Mouse (Mus musculus): ENCODE measurements around the gene 4933405O20Rik. TPM values are rescaled to one million over a fixed set of nuclear protein-coding genes. Genes with fewer than 3 reads are reported as not detected.

The 4933405O20Rik gene
- not detected for polyA plus RNA-seq (2021)

DNA sequence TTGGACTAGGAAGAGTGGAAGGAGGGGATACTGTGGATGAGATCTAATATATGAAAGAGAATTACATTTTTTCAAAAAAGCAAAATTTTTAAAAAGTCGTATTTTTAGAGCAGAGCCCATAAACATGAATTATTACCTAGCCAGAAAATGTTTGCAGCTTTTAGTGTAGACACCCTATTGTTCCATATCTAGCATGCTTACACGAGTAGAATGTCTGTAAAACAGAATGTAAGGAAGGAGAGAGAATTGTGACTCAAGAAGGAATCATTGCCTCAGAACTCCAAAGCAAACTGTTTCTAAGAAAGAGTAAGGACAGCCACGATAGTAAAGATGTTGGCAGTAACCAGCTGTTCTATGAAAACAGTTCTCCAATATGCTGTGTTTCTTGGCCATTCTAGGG lies at the start of gene 4933405O20Rik:
Gene 4933405O20Rik, plus strand, starts transcription at position 301 of the 400 bp plus-strand sequence.
- in situ Hi-C loops (cut with MboI; ENCODE audit: low pct_unique_long_range_greater_than_20kb) = no loop called here
- no peak for ATAC-seq
- no peak for DNase-seq (ENCODE audit: low read depth, low spot score)
- no peaks in the 10 kb centered on the region for H3K27me3 ChIP-seq
- ChIA-PET POLR2A (no interaction called here), CTCF (no interaction called here)
- no peak for TF ChIP-seq CTCF (IDR thresholded peaks at IDR 0.05)

DNA sequence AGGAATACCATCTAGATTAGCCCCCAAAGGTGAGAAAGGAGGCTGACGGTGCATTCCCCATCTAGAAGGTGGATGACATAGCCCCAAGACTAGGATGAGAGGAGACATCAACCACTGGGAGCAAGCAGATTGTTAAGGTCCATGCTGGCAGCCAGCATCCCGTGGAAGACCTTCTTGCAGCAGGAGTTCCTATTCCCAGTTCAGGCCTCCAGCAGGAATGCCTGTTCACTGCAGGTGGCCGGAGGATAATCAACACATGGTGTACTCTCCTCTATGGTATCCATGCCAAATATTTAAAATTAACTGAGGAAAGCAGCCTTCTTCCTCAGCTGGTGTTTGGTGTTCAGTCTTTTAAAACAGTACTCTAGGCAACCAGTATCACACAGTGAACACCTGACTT lies 49.4 kb upstream of the 4933405O20Rik start:
- POLR2A ChIA-PET = interaction anchor here (0.6 kb wide), 1 partner anchor 934 kb away, joined by 3 read pairs; no protein-coding TSS in a partner anchor
- TF ChIP-seq CTCF (IDR thresholded peaks at IDR 0.05) = no peak
- in situ Hi-C loops (cut with MboI; ENCODE audit: low pct_unique_long_range_greater_than_20kb) = no loop called here
- no peak for DNase-seq (ENCODE audit: low read depth, low spot score)
- no peaks in the 10 kb centered on the region for H3K27me3 ChIP-seq
- ATAC-seq = no peak
- CTCF ChIA-PET = no interaction called here

- no peaks in the 10 kb centered on the region for H3K27me3 ChIP-seq
- in situ Hi-C loops (cut with MboI; ENCODE audit: low pct_unique_long_range_greater_than_20kb) = no loop called here
- DNase-seq (ENCODE audit: low read depth, low spot score) = no peak
- TF ChIP-seq CTCF (IDR thresholded peaks at IDR 0.05) = no peak
- ChIA-PET POLR2A (no interaction called here), CTCF (no interaction called here)
- no peak for ATAC-seq
These were observed 47.6 kb upstream of the 4933405O20Rik start for GRCm38 (mm10) chr7:50551426-50551825.

DNA sequence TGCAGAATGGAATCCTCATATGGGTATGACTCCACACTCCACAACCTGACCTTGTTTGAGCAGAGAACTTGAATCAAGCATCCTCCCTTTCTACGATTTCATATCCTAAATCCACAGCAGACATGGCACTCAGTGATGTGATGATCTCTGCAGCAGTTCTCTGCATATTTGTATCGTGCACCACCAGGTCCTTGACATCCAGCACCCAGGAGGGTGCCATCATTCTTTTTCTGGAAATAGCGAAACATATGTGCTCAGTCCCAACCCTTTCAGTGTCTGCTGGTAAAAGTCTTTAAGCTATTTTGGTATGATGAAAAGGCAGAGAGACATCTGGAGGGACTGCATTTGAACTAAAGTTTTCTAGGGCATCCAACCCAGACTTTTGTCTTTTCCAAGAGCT lies 36.3 kb upstream of the 4933405O20Rik start:
- ATAC-seq = no peak
- DNase-seq (ENCODE audit: low read depth, low spot score) = no peak
- peaks cover 3% of the 10 kb centered on the region for H3K27me3 ChIP-seq
- no peak for TF ChIP-seq CTCF (IDR thresholded peaks at IDR 0.05)
- in situ Hi-C loops (cut with MboI; ENCODE audit: low pct_unique_long_range_greater_than_20kb) = no loop called here
- CTCF ChIA-PET = no interaction called here
- POLR2A ChIA-PET = no interaction called here

- TF ChIP-seq CTCF (IDR thresholded peaks at IDR 0.05) = no peak
- ATAC-seq (no peak), DNase-seq (ENCODE audit: low read depth, low spot score) (no peak)
- peaks cover 3% of the 10 kb centered on the region for H3K27me3 ChIP-seq
- ChIA-PET CTCF (interaction anchor here (1.6 kb wide), 1 partner anchor 620 kb away, joined by 3 read pairs; no protein-coding TSS in a partner anchor), POLR2A (no interaction called here)
- in situ Hi-C loops (cut with MboI; ENCODE audit: low pct_unique_long_range_greater_than_20kb) = no loop called here
These were observed 25.1 kb upstream of the 4933405O20Rik start for GRCm38 (mm10) chr7:50573841-50574240.

DNA sequence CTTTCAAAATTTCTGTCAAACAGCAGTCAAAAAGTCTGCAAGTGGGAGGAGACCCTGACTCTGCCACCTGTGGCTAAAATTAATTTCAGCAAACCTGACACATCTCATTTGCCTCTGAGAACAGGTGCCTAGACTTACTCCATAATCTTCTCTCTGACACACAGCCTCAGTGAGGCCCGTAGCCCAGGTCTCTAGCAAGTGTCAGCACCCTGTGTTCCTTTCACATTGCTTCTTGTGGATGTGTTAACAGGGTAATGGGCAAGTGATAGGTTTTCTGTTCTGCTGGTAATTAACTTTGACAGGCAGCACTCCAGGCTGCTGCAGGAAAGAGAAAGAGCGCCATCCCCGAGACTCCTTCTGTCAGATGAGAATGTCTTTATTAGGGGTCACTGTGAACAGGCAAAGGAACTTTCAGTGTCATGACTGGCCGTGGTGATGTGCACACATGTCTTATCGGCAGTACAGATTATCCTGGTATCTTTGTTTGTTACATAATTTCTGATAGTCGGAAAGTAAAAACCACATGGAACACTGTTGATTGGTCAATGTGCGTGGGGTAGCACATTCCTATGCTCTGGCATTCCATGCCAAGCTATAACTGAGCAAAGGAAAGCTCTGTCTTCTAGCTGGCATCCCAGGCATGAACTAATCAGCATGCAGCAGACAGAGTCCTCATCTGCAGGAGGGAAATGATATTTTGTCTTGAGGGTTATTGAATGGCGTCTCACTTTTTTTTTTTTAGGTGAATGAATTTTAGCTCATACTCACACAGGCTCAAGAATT lies 10.2 kb upstream of the 4933405O20Rik start:
- POLR2A ChIA-PET = no interaction called here
- H3K27me3 ChIP-seq = no peaks in the 10 kb centered on the region
- TF ChIP-seq CTCF (IDR thresholded peaks at IDR 0.05) = no peak
- DNase-seq (ENCODE audit: low read depth, low spot score) (no peak), ATAC-seq (no peak)
- CTCF ChIA-PET = no interaction called here
- in situ Hi-C loops (cut with MboI; ENCODE audit: low pct_unique_long_range_greater_than_20kb) = no loop called here

GRCm38 (mm10) chr7:50614101-50614500 lies 15.1 kb downstream of the 4933405O20Rik start:
- no peak for TF ChIP-seq CTCF (IDR thresholded peaks at IDR 0.05)

GRCm38 (mm10) chr7:50629186-50629585 lies 30.2 kb downstream of the 4933405O20Rik start:
- POLR2A ChIA-PET = no interaction called here
- CTCF ChIA-PET = no interaction called here
- DNase-seq (ENCODE audit: low read depth, low spot score) = no peak
- in situ Hi-C loops (cut with MboI; ENCODE audit: low pct_unique_long_range_greater_than_20kb) = no loop called here
- no peak for ATAC-seq
- peaks cover 9% of the 10 kb centered on the region for H3K27me3 ChIP-seq
- no peak for TF ChIP-seq CTCF (IDR thresholded peaks at IDR 0.05)

More at GRCm38 (mm10) chr7:50614101-50614500, 15.1 kb downstream of the 4933405O20Rik start:
- DNase-seq (ENCODE audit: low read depth, low spot score) = no peak
- in situ Hi-C loops (cut with MboI; ENCODE audit: low pct_unique_long_range_greater_than_20kb) = no loop called here
- no peaks in the 10 kb centered on the region for H3K27me3 ChIP-seq
- ChIA-PET CTCF (no interaction called here), POLR2A (no interaction called here)
- no peak for ATAC-seq

DNA sequence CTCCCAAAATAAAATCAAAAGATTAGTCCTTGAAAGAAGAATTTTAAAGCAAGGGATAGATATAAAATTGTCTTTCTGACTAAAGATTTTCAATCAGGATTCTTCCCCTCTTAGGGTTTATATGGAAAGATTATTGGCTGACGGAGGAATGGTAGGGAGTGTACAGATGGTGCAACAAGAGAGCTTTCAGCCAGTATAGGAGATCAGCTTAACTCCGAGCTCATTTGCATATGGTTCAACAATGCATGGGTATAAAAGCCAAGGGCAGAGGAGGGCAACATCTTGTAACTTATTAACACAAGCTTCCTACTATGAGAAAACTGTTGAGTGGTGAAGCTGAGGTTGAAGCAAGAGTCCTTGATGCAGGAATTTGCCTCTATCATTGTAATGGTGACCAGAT lies 34.2 kb downstream of the 4933405O20Rik start:
- in situ Hi-C loops (cut with MboI; ENCODE audit: low pct_unique_long_range_greater_than_20kb) = no loop called here
- DNase-seq (ENCODE audit: low read depth, low spot score) (no peak), ATAC-seq (no peak)
- TF ChIP-seq CTCF (IDR thresholded peaks at IDR 0.05) = no peak
- peaks cover 9% of the 10 kb centered on the region for H3K27me3 ChIP-seq
- CTCF ChIA-PET = interaction anchor here (1.1 kb wide), 1 partner anchor 25 kb away, joined by 3 read pairs; no protein-coding TSS in a partner anchor
- POLR2A ChIA-PET = no interaction called here
